Mouse (Mus musculus) G1E (cell line): ENCODE results near the gene Shisa9. TPM values are rescaled to one million over a fixed set of nuclear protein-coding genes. Genes with fewer than 3 reads are reported as not detected.

Experiments used
- ATAC-seq: 2 replicates; pipeline ENCODE4 v1.8.0; 2016; ENCODE audit warnings: mild to moderate bottlenecking; ENCODE audit not compliant: insufficient number of reproducible peaks, poor library complexity, low FRiP score, severe bottlenecking; ENCODE audit errors: extremely low read depth
- DNase-seq: peaks from one replicate; pipeline ENCODE4 v3.0.0; 2012; ENCODE audit warnings: low spot score
- H3K27me3 ChIP-seq: 2 replicates; pipeline ENCODE4 v1.6.1; 2012; ENCODE audit warnings: mild to moderate bottlenecking, low read length, inconsistent platforms; ENCODE audit not compliant: insufficient read depth
- H3K36me3 ChIP-seq: replicated peaks from 2 replicates; pipeline ENCODE3; 2012; ENCODE audit warnings: mild to moderate bottlenecking, inconsistent platforms
- H3K4me1 ChIP-seq: 2 replicates; pipeline ENCODE4 v1.6.1; 2012; ENCODE audit warnings: low read depth, low read length, inconsistent platforms, mixed read lengths; ENCODE audit not compliant: insufficient read depth
- H3K4me3 ChIP-seq: 2 replicates; pipeline ENCODE4 v1.5.1; 2012; ENCODE audit warnings: low read depth, mild to moderate bottlenecking, inconsistent platforms, low read length, moderate library complexity, mixed read lengths
- H3K9me3 ChIP-seq: replicated peaks from 2 replicates; pipeline ENCODE4 v1.6.1; 2012; ENCODE audit warnings: inconsistent platforms
- CTCF ChIP-seq: IDR thresholded peaks from 2 replicates; pipeline ENCODE4 v1.5.1; 2012; ENCODE audit warnings: low read depth, low read length, inconsistent platforms, mixed read lengths
- GATA1 ChIP-seq: IDR thresholded peaks from 2 replicates; pipeline ENCODE4 v1.6.1; 2012; ENCODE audit warnings: borderline replicate concordance, low read length, inconsistent platforms, mixed read lengths
- GATA2 ChIP-seq: IDR thresholded peaks from 2 replicates; pipeline ENCODE4 v1.6.1; 2012; ENCODE audit warnings: low read depth, low read length, inconsistent platforms, borderline replicate concordance
- POLR2AphosphoS5 ChIP-seq: IDR thresholded peaks from 2 replicates; pipeline ENCODE4 v1.6.1; 2012; ENCODE audit warnings: low read depth, low read length, inconsistent platforms; ENCODE audit not compliant: insufficient replicate concordance
- TAL1 ChIP-seq: conservative IDR thresholded peaks from 2 replicates; pipeline ENCODE4 v1.6.1; 2012; ENCODE audit warnings: low read depth, low read length, inconsistent platforms, mixed read lengths
- polyA plus RNA-seq: library from polyadenylated mRNA; stranded (reverse); fragments of >175 nt; gene quantifications from 2 replicates; pipeline ENCODE4 v1.2.3, GENCODE M21; 2012
- total RNA-seq, 2 experiments: library from RNA; stranded (forward) in 1 of 2; stranded (reverse) in 1 of 2; fragments of 200-1000 nt in 1 of 2; fragments of >200 nt in 1 of 2; fragmentation: Nextera tagmentation in 1 of 2; gene quantifications; 2 replicates each; pipeline ENCODE4 v1.2.3; 2014 to 2017

Shisa9 gene
- total and polyA plus RNA-seq, 3 experiments, result 0.11 to 23.3 TPM; not detected in 1

DNA sequence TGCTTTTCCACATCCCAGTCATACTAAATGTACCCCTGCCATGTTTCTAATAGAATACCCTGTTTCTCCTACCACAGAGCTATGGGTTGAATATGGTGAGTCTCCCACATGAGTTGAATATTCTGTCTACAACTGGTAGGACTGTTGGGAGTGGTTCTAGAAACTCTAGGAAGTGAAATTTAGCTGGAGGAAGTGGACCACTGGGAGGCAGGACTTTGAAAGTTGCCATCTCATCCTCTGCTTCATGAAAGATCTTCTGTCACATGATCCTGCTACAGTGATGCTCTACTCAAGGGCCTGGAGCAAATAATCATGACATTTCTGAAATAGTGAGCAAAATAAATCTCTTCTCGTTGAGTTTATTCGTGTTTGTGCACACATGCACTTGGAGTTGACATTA lies 7.2 kb upstream of the Shisa9 start:
- ATAC-seq (no peak), DNase-seq (no peak)
- Histone ChIP-seq H3K4me1 (no peaks in the 10 kb centered on the region), H3K27me3 (no peaks in the 10 kb centered on the region), H3K36me3 (no peaks in the 10 kb centered on the region), H3K4me3 (no peak overlapping the region), H3K9me3 (no peaks in the 10 kb centered on the region)
- TF ChIP-seq GATA2 (no peak), POLR2AphosphoS5 (no peak), CTCF (no peak)

DNA sequence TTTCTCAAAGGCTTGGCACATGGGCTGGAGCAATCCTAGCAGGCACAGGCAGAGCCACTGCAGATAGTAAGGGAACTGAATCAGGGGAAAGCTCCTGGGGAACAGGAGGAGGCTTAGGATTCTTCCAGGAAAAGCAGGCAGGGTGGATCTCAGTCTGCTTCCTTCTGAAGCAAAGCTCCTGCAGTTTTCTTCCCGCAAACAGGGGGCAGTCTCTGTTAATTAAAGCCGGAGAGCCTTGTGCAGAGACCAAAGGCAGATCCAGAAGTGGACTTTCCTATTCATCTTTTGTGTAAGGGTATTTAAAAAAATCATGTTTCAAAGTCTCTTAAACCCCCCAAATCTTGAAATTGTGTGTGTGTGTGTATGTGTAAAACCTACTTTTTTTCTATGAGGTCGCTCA lies 3.1 kb upstream of the Shisa9 start:
- Histone ChIP-seq H3K4me3 (no peak overlapping the region), H3K9me3 (no peaks in the 10 kb centered on the region), H3K36me3 (no peaks in the 10 kb centered on the region), H3K27me3 (peaks cover 20% of the 10 kb centered on the region; the same call in 1 of the 2 replicates), H3K4me1 (no peaks in the 10 kb centered on the region)
- DNase-seq (no peak), ATAC-seq (no peak)
- TF ChIP-seq CTCF (no peak), GATA2 (no peak), GATA1 (no peak), POLR2AphosphoS5 (no peak), TAL1 (no peak)

DNA sequence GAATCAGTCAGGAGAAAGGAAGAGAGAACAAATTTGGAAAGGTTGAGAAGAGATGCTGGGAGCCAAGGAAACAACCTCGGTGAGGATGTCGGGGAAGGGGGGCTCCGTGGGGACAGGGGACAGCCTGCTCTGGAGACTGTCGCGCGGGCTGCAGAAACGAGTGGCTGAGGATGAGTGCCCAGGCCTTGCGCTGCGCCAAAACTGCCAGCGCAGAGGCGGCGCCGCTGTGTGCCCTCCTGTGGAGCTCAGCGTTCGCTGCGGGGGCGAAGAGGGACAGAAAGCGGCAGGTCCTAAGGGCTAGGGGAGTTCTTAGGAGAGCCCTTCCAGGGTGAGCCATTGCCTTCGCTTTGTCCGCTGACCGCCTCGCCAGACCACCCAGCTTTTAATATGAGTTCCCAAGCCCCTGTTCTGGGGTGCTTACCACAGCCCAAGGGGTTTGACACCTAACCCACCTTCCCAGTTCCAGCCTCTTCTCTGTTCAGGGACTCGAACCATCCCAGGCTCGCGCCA lies 752 bp upstream of the Shisa9 start:
- Histone ChIP-seq H3K4me1 (no peaks in the 10 kb centered on the region), H3K4me3 (no peak overlapping the region), H3K27me3 (peaks cover 24% of the 10 kb centered on the region; the same call in 1 of the 2 replicates), H3K9me3 (no peaks in the 10 kb centered on the region), H3K36me3 (no peaks in the 10 kb centered on the region)
- DNase-seq, result no peak
- no peak for ATAC-seq
- TF ChIP-seq GATA1 (no peak), TAL1 (no peak), POLR2AphosphoS5 (no peak), GATA2 (no peak), CTCF (no peak)

DNA sequence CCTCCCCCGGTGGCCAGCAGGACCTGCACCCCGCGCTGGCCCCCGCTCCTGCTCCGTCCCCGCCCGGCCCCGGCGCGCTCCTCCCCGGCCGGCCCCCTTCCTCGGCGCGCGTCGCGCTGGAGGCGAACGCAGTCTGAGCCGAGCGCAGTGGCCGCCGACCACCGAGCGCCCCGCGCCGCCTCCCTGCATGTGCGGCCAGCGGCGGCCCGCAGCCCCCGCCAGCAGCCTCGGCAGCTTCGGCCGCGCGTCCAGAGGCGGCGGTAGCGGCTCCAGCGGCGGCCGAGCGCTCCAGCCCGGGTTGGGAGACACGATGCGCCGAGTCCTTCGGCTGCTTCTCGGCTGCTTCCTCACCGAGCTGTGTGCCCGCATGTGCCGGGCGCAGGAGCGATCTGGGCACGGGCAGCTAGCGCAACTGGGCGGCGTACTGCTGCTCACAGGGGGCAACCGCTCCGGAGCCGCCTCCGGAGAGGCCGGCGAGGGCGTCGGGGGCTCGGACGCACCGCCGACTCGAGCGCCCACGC lies 418 bp downstream of the Shisa9 start:
- Histone ChIP-seq H3K9me3 (no peaks in the 10 kb centered on the region), H3K27me3 (peaks cover 24% of the 10 kb centered on the region; the same call in 1 of the 2 replicates), H3K4me3 (no peak overlapping the region), H3K36me3 (no peaks in the 10 kb centered on the region), H3K4me1 (no peaks in the 10 kb centered on the region)
- ATAC-seq (no peak), DNase-seq (no peak)
- TF ChIP-seq POLR2AphosphoS5, result no peak
- TF ChIP-seq TAL1, result no peak

DNA sequence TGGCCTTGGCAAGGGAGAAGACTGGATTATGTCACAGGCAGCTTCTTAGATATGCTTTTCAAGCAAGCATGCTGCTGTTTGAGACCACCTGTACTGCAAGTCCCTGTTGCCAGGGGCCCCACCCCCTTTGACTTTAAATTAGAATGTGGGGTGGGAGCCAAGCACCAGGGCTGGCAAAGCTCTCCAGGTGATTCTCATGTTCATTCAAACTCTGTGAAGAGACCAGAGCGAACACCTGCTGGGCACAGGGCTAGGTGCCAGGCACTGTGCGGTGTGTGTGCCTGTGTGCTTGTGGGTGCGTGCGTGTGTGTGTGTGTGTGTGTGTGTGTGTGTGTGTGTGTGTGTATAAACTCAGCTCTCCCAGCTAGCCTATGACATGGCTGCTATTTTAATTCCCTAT lies 3.1 kb downstream of the Shisa9 start:
- TF ChIP-seq GATA2 (no peak), POLR2AphosphoS5 (no peak), CTCF (no peak), GATA1 (no peak), TAL1 (no peak)
- no peaks in the 10 kb centered on the region for H3K9me3 ChIP-seq
- ATAC-seq (no peak), DNase-seq (no peak)
- H3K4me1 ChIP-seq, result no peaks in the 10 kb centered on the region
- H3K36me3 ChIP-seq, result no peaks in the 10 kb centered on the region
- H3K4me3 ChIP-seq, result no peak overlapping the region
- H3K27me3 ChIP-seq, result peaks cover 34% of the 10 kb centered on the region

DNA sequence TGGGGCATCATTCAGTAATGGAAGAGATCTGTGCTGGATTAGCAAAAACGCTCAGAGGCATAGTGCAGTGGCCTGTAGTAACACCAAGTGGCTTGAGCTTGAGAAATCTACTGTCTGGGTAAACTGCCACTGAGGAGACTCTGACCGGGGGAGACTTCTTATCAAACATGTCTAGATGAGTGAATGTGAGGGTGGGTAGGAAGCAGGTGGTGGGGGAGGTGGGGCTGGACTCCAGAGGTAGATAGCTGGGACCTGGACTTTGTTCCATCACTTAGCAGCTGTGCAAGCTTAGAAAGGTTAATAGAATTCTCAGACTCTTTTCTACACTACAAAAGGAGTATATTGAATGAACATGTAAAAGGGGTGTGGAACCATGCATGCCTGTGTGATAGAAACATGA lies 21.3 kb downstream of the Shisa9 start:
- no peaks in the 10 kb centered on the region for H3K9me3 ChIP-seq
- no peak for TF ChIP-seq CTCF
- no peak for TF ChIP-seq GATA2
- no peak for TF ChIP-seq GATA1
- TF ChIP-seq POLR2AphosphoS5, result no peak
- no peak for TF ChIP-seq TAL1
- H3K27me3 ChIP-seq, result 0 out of 2 replicates have a peak, but pooled peaks cover 2% of the 10 kb centered on the region
- H3K4me1 ChIP-seq, result no peaks in the 10 kb centered on the region
- DNase-seq (no peak), ATAC-seq (no peak)
- no peak overlapping the region for H3K4me3 ChIP-seq
- no peaks in the 10 kb centered on the region for H3K36me3 ChIP-seq

DNA sequence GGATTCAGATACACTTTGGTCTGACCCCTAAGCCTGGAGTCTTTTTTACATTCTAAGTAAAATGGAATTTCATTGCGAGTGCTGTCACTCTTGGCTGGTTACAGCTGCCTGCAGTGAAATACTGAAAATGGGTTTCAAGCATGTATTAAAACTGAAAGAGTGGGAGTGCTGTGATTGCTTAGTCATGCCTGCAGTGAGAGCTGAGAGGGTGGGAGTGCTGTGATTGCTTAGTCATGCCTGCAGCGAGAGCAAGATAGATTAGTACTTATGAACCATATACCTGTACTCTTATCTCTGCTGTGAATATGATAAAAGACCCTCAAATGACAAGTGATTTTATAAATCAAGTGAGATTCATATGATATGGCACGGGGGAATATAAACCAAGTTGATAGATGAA lies 26.2 kb downstream of the Shisa9 start:
- no peak for ATAC-seq
- no peak for TF ChIP-seq CTCF
- no peak for TF ChIP-seq TAL1
- TF ChIP-seq POLR2AphosphoS5, result no peak
- no peak for TF ChIP-seq GATA2
- no peak for TF ChIP-seq GATA1

More for the DNA sequence above, 26.2 kb downstream of the Shisa9 start:
- Histone ChIP-seq H3K9me3 (no peaks in the 10 kb centered on the region), H3K36me3 (no peaks in the 10 kb centered on the region), H3K4me3 (no peak overlapping the region), H3K4me1 (no peaks in the 10 kb centered on the region), H3K27me3 (0 out of 2 replicates have a peak, but pooled peaks cover 2% of the 10 kb centered on the region)
- no peak for DNase-seq
